Mouse (Mus musculus) stomach, postnatal 0 days (tissue): ENCODE data around the gene Kcna1. TPM values are rescaled to one million over a fixed set of nuclear protein-coding genes. Genes with fewer than 3 reads are reported as not detected.

ENCODE experiments used
- ATAC-seq: fragments of 200-750 bp; cut with Nextera tagmentation; 2 replicates; pipeline ENCODE4 v1.8.0; 2017; ENCODE audit not compliant: low FRiP score, low TSS enrichment
- DNase-seq: peaks from one replicate; pipeline ENCODE4 v3.0.0-alpha.2; 2016; ENCODE audit warnings: low spot score
- H3K27ac ChIP-seq: fragments of 300-500 bp; sonication (generic); replicated peaks from 2 replicates; pipeline ENCODE4 v1.5.1; 2014; ENCODE audit warnings: mild to moderate bottlenecking, control low read depth
- H3K27me3 ChIP-seq: fragments of 300-500 bp; sonication (generic); 2 replicates; pipeline ENCODE4 v1.6.1; 2014; ENCODE audit warnings: low read length; ENCODE audit not compliant: control insufficient read depth, insufficient read depth
- H3K36me3 ChIP-seq: fragments of 300-500 bp; sonication (generic); 2 replicates; pipeline ENCODE4 v1.6.1; 2014; ENCODE audit warnings: low read length, mixed read lengths; ENCODE audit not compliant: control insufficient read depth, insufficient read depth
- H3K4me1 ChIP-seq: fragments of 300-500 bp; sonication (generic); replicated peaks from 2 replicates; pipeline ENCODE4 v1.6.1; 2014; ENCODE audit warnings: antibody characterized with exemption; ENCODE audit not compliant: control insufficient read depth, insufficient read depth
- H3K4me2 ChIP-seq: fragments of 300-500 bp; sonication (generic); replicated peaks from 2 replicates; pipeline ENCODE4 v1.6.1; 2014; ENCODE audit warnings: low read depth, mild to moderate bottlenecking, control low read depth, moderate library complexity
- H3K4me3 ChIP-seq: fragments of 300-500 bp; sonication (generic); 2 replicates; pipeline ENCODE4 v1.5.1; 2014; ENCODE audit warnings: low read depth, low read length, control low read depth
- H3K9ac ChIP-seq: fragments of 300-500 bp; sonication (generic); 2 replicates; pipeline ENCODE4 v1.6.1; 2014; ENCODE audit warnings: mild to moderate bottlenecking, low read length, control low read depth, mixed read lengths
- H3K9me3 ChIP-seq: fragments of 300-500 bp; sonication (generic); 2 replicates; pipeline ENCODE4 v1.6.1; 2016; ENCODE audit warnings: low read length; ENCODE audit not compliant: control insufficient read depth
- CTCF ChIP-seq: IDR thresholded peaks from 2 replicates; pipeline ENCODE4 v1.5.1; 2016; ENCODE audit warnings: antibody characterized with exemption, low read depth, mild to moderate bottlenecking, moderate library complexity
- EP300 ChIP-seq: optimal IDR thresholded peaks from 2 replicates; pipeline ENCODE3; 2016; ENCODE audit warnings: antibody characterized with exemption
- WGBS: fragments of 180-500 bp; shearing (Covaris S2); extraction: QIAGEN DNeasy Blood & Tissue Kit; methylation state at CpG from one replicate; pipeline ENCODE4 v1.1.7; 2014; 5-methylcytosine and 5-hydroxymethylcytosine counted together
- polyA plus RNA-seq: library from polyadenylated mRNA; unstranded; fragments of >200 nt; fragmentation: Nextera tagmentation; extraction: Ambion mirVana; gene quantifications from 2 replicates; pipeline ENCODE4 v1.2.1, GENCODE M21; 2015

Kcna1 gene
- polyA plus RNA-seq, 1 experiment from 2014 or later: 0.62 TPM

- ATAC-seq (no peak), DNase-seq (no peak)
- Histone ChIP-seq H3K4me2 (no peak overlapping the region), H3K4me3 (no peak overlapping the region), H3K9ac (no peak overlapping the region), H3K36me3 (no peaks in the 10 kb centered on the region), H3K9me3 (no peaks in the 10 kb centered on the region), H3K27me3 (no peaks in the 10 kb centered on the region), H3K27ac (no peak overlapping the region), H3K4me1 (no peaks in the 10 kb centered on the region)
- TF ChIP-seq CTCF: no peak
- no peak for TF ChIP-seq EP300
- WGBS: 75% methylated on average over 3 of the region's 3 CpGs
Observed at GRCm38 (mm10) chr6:126664569-126664968, 18.4 kb upstream of the Kcna1 start.

GRCm38 (mm10) chr6:126657646-126658394 lies 11.6 kb upstream of the Kcna1 start:
- no peak overlapping the region for H3K27ac ChIP-seq
- DNase-seq: no peak

GRCm38 (mm10) chr6:126653561-126653960 lies 7.4 kb upstream of the Kcna1 start:
- Histone ChIP-seq H3K4me1 (no peaks in the 10 kb centered on the region), H3K9me3 (no peaks in the 10 kb centered on the region), H3K27ac (no peak overlapping the region), H3K4me3 (no peak overlapping the region), H3K4me2 (no peak overlapping the region), H3K9ac (no peak overlapping the region), H3K27me3 (no peaks in the 10 kb centered on the region), H3K36me3 (no peaks in the 10 kb centered on the region)
- ATAC-seq: no peak
- TF ChIP-seq CTCF (no peak), EP300 (no peak)
- 89% methylated on average over 7 of the region's 7 CpGs for WGBS
- no peak for DNase-seq

More at GRCm38 (mm10) chr6:126657646-126658394, 11.6 kb upstream of the Kcna1 start:
- WGBS: 70% methylated on average over 2 of the region's 2 CpGs
- Histone ChIP-seq H3K27me3 (no peaks in the 10 kb centered on the region), H3K4me2 (no peak overlapping the region), H3K4me1 (no peaks in the 10 kb centered on the region), H3K9me3 (no peaks in the 10 kb centered on the region), H3K4me3 (no peak overlapping the region), H3K36me3 (no peaks in the 10 kb centered on the region), H3K9ac (no peak overlapping the region)
- ATAC-seq: no peak
- TF ChIP-seq EP300: no peak
- TF ChIP-seq CTCF: no peak

- peaks cover 3% of the 10 kb centered on the region for H3K4me1 ChIP-seq
- ATAC-seq (peak; percentile 49; the same call in 1 of the 2 replicates), DNase-seq (peak; percentile 29)
- no peak overlapping the region for H3K27ac ChIP-seq
- H3K4me2 ChIP-seq: peak overlapping the region; percentile 70
- peak overlapping the region; percentile 42 for H3K4me3 ChIP-seq
- peaks cover 12% of the 10 kb centered on the region for H3K27me3 ChIP-seq
- no peaks in the 10 kb centered on the region for H3K9me3 ChIP-seq
- no peaks in the 10 kb centered on the region for H3K36me3 ChIP-seq
- WGBS: 2% methylated on average over 27 of the region's 27 CpGs
- TF ChIP-seq CTCF (no peak), EP300 (no peak)
- no peak overlapping the region for H3K9ac ChIP-seq
Observed at GRCm38 (mm10) chr6:126645644-126646358, 383 bp downstream of the Kcna1 start.

GRCm38 (mm10) chr6:126645044-126645541 lies 1.1 kb downstream of the Kcna1 start:
- under 1% methylated on average over 24 of the region's 24 CpGs for WGBS
- Histone ChIP-seq H3K9me3 (no peaks in the 10 kb centered on the region), H3K27ac (no peak overlapping the region), H3K27me3 (peaks cover 12% of the 10 kb centered on the region), H3K4me3 (peak overlapping the region; percentile 42), H3K36me3 (no peaks in the 10 kb centered on the region), H3K9ac (no peak overlapping the region), H3K4me1 (peaks cover 3% of the 10 kb centered on the region), H3K4me2 (peak overlapping the region; percentile 70)
- DNase-seq (peak; percentile 20), ATAC-seq (peak; percentile 42; the same call in 1 of the 2 replicates)
- TF ChIP-seq EP300 (no peak), CTCF (no peak)
